Mouse (Mus musculus) inflammation-experienced regulatory T-cells, adult 6 months (primary cell): ENCODE data around the gene Lrfn1. TPM values are rescaled to one million over a fixed set of nuclear protein-coding genes. Genes with fewer than 3 reads are reported as not detected.

Experiments used
- ATAC-seq: one replicate; pipeline ENCODE4 v1.8.0; 2017
- polyA plus RNA-seq, 3 experiments: library from polyadenylated mRNA; unstranded; fragments of 100-300 nt; shearing (Covaris generic); gene quantifications; one replicate each; pipeline ENCODE4 v1.2.1; 2017

The Lrfn1 gene
- under 1 TPM in 1 of 3 experiments, not detected in 2; 0.17 TPM for polyA plus RNA-seq

- peak; percentile 25 for ATAC-seq
Measured at GRCm38 (mm10) chr7:28451531-28452360, at the start of gene Lrfn1. Gene Lrfn1, plus strand, starts transcription at chr7:28451980.

GRCm38 (mm10) chr7:28410841-28411475 is 40.8 kb upstream of the Lrfn1 start:
- no peak for ATAC-seq

- no peak for ATAC-seq
Measured at GRCm38 (mm10) chr7:28412826-28413225, 39.0 kb upstream of the Lrfn1 start.

- no peak for ATAC-seq
Measured at GRCm38 (mm10) chr7:28417368-28417767, 34.4 kb upstream of the Lrfn1 start.

GRCm38 (mm10) chr7:28418096-28418670 is 33.6 kb upstream of the Lrfn1 start:
- ATAC-seq: no peak

GRCm38 (mm10) chr7:28419416-28419815 is 32.4 kb upstream of the Lrfn1 start:
- no peak for ATAC-seq

GRCm38 (mm10) chr7:28423018-28423417 is 28.8 kb upstream of the Lrfn1 start:
- ATAC-seq: no peak

- no peak for ATAC-seq
Measured at GRCm38 (mm10) chr7:28427738-28428137, 24.0 kb upstream of the Lrfn1 start.

- no peak for ATAC-seq
Measured at GRCm38 (mm10) chr7:28430512-28430911, 21.3 kb upstream of the Lrfn1 start.

GRCm38 (mm10) chr7:28432252-28432651 is 19.5 kb upstream of the Lrfn1 start:
- ATAC-seq: no peak

GRCm38 (mm10) chr7:28435660-28436259 is 16.0 kb upstream of the Lrfn1 start:
- no peak for ATAC-seq

- peak; percentile 88 for ATAC-seq
Measured at GRCm38 (mm10) chr7:28436271-28436904, 15.4 kb upstream of the Lrfn1 start.

GRCm38 (mm10) chr7:28436932-28437570 is 14.7 kb upstream of the Lrfn1 start, which contains the start of gene Gmfg:
Gene Gmfg, plus strand, starts transcription at chr7:28437447.
- ATAC-seq: peak; percentile 46

- no peak for ATAC-seq
Measured at GRCm38 (mm10) chr7:28437964-28438363, 13.8 kb upstream of the Lrfn1 start.

- ATAC-seq: no peak
Measured at GRCm38 (mm10) chr7:28438771-28439170, 13.0 kb upstream of the Lrfn1 start.

- ATAC-seq: peak; percentile 51
Measured at GRCm38 (mm10) chr7:28440739-28441138, 11.0 kb upstream of the Lrfn1 start.

- ATAC-seq: no peak
Measured at GRCm38 (mm10) chr7:28441776-28442485, 9.8 kb upstream of the Lrfn1 start.

GRCm38 (mm10) chr7:28442688-28443087 is 9.1 kb upstream of the Lrfn1 start:
- peak; percentile 12 for ATAC-seq

GRCm38 (mm10) chr7:28444344-28444974 is 7.3 kb upstream of the Lrfn1 start:
- ATAC-seq: peak; percentile 46

GRCm38 (mm10) chr7:28446446-28446845 is 5.3 kb upstream of the Lrfn1 start:
- peak; percentile 33 for ATAC-seq
